Mouse (Mus musculus) stomach, postnatal 0 days (tissue): ENCODE measurements around the gene Cdkn2a. TPM values are rescaled to one million over a fixed set of nuclear protein-coding genes. Genes with fewer than 3 reads are reported as not detected.

Source experiments
- ATAC-seq: fragments of 200-750 bp; cut with Nextera tagmentation; 2 replicates; pipeline ENCODE4 v1.8.0; 2017; ENCODE audit not compliant: low FRiP score, low TSS enrichment
- DNase-seq: peaks from one replicate; pipeline ENCODE4 v3.0.0-alpha.2; 2016; ENCODE audit warnings: low spot score
- H3K27ac ChIP-seq: fragments of 300-500 bp; sonication (generic); replicated peaks from 2 replicates; pipeline ENCODE4 v1.5.1; 2014; ENCODE audit warnings: mild to moderate bottlenecking, control low read depth
- H3K27me3 ChIP-seq: fragments of 300-500 bp; sonication (generic); 2 replicates; pipeline ENCODE4 v1.6.1; 2014; ENCODE audit warnings: low read length; ENCODE audit not compliant: control insufficient read depth, insufficient read depth
- H3K36me3 ChIP-seq: fragments of 300-500 bp; sonication (generic); 2 replicates; pipeline ENCODE4 v1.6.1; 2014; ENCODE audit warnings: low read length, mixed read lengths; ENCODE audit not compliant: control insufficient read depth, insufficient read depth
- H3K4me1 ChIP-seq: fragments of 300-500 bp; sonication (generic); replicated peaks from 2 replicates; pipeline ENCODE4 v1.6.1; 2014; ENCODE audit warnings: antibody characterized with exemption; ENCODE audit not compliant: control insufficient read depth, insufficient read depth
- H3K4me2 ChIP-seq: fragments of 300-500 bp; sonication (generic); replicated peaks from 2 replicates; pipeline ENCODE4 v1.6.1; 2014; ENCODE audit warnings: low read depth, mild to moderate bottlenecking, control low read depth, moderate library complexity
- H3K4me3 ChIP-seq: fragments of 300-500 bp; sonication (generic); 2 replicates; pipeline ENCODE4 v1.5.1; 2014; ENCODE audit warnings: low read depth, low read length, control low read depth
- H3K9ac ChIP-seq: fragments of 300-500 bp; sonication (generic); 2 replicates; pipeline ENCODE4 v1.6.1; 2014; ENCODE audit warnings: mild to moderate bottlenecking, low read length, control low read depth, mixed read lengths
- H3K9me3 ChIP-seq: fragments of 300-500 bp; sonication (generic); 2 replicates; pipeline ENCODE4 v1.6.1; 2016; ENCODE audit warnings: low read length; ENCODE audit not compliant: control insufficient read depth
- CTCF ChIP-seq: IDR thresholded peaks from 2 replicates; pipeline ENCODE4 v1.5.1; 2016; ENCODE audit warnings: antibody characterized with exemption, low read depth, mild to moderate bottlenecking, moderate library complexity
- EP300 ChIP-seq: optimal IDR thresholded peaks from 2 replicates; pipeline ENCODE3; 2016; ENCODE audit warnings: antibody characterized with exemption
- WGBS: fragments of 180-500 bp; shearing (Covaris S2); extraction: QIAGEN DNeasy Blood & Tissue Kit; methylation state at CpG from one replicate; pipeline ENCODE4 v1.1.7; 2014; 5-methylcytosine and 5-hydroxymethylcytosine counted together
- polyA plus RNA-seq: library from polyadenylated mRNA; unstranded; fragments of >200 nt; fragmentation: Nextera tagmentation; extraction: Ambion mirVana; gene quantifications from 2 replicates; pipeline ENCODE4 v1.2.1, GENCODE M21; 2015

Gene Cdkn2a
- polyA plus RNA-seq, 1 experiment from 2014 or later = not detected

DNA sequence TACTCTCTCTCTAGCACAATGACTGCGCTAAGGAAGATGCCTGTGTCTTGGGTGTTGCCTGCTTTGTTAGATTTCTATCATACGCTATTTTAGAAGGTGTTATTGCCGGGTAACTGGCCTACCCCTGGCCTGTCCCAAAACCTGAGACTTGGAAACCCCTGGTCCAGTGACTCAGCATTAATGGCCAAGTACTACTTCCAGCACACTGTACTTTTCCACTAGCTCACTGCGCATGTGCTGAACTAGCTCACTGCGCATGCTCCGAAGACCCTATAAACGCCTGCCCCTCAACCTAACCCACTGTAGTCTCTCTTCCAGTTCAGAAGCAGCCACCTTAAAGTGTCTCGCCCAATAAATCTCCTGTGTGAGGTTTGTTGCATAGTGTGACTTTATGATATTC is 60.0 kb downstream of the Cdkn2a start:
- 87% methylated on average over 8 of the region's 8 CpGs for WGBS
- TF ChIP-seq CTCF (no peak), EP300 (no peak)
- Histone ChIP-seq H3K9me3 (no peaks in the 10 kb centered on the region), H3K4me1 (no peaks in the 10 kb centered on the region), H3K36me3 (no peaks in the 10 kb centered on the region), H3K27ac (no peak overlapping the region), H3K27me3 (no peaks in the 10 kb centered on the region), H3K4me3 (no peak overlapping the region), H3K4me2 (no peak overlapping the region), H3K9ac (no peak overlapping the region)
- DNase-seq (no peak), ATAC-seq (no peak)

Other genes starting within 250 kb of the Cdkn2a start
- gene Mtap, start 157.5 kb downstream of the Cdkn2a start, polyA plus RNA-seq = 23.5 and 23.9 TPM in 2 replicates
- gene Cdkn2b, start 16.4 kb upstream of the Cdkn2a start, polyA plus RNA-seq = 26.9 and 29.0 TPM in 2 replicates